Mouse (Mus musculus) neural tube, embryonic 12.5 days (tissue): ENCODE measurements around the gene Tmem230. TPM values are rescaled to one million over a fixed set of nuclear protein-coding genes. Genes with fewer than 3 reads are reported as not detected.
"Not testable (repeated sequence)": the region's sequence is repeated elsewhere in the genome, so short reads cannot be mapped to it uniquely, and the experiment has no call there.

Experiments
- ATAC-seq: fragments of 200-750 bp; cut with Nextera tagmentation; 2 replicates; pipeline ENCODE4 v1.8.0; 2017; ENCODE audit warnings: low read depth, mild to moderate bottlenecking, moderate TSS enrichment, moderate library complexity; ENCODE audit not compliant: low FRiP score
- H3K27ac ChIP-seq: fragments of 300-500 bp; sonication (generic); 2 replicates; pipeline ENCODE4 v1.5.1; 2016
- H3K27me3 ChIP-seq: fragments of 300-500 bp; sonication (generic); replicated peaks from 2 replicates; pipeline ENCODE4 v1.6.1; 2016; ENCODE audit warnings: mild to moderate bottlenecking
- H3K36me3 ChIP-seq: fragments of 300-500 bp; sonication (generic); 2 replicates; pipeline ENCODE4 v1.6.1; 2016; ENCODE audit warnings: mild to moderate bottlenecking
- H3K4me1 ChIP-seq: fragments of 300-500 bp; sonication (generic); 2 replicates; pipeline ENCODE4 v1.6.1; 2016
- H3K4me2 ChIP-seq: fragments of 300-500 bp; sonication (generic); replicated peaks from 2 replicates; pipeline ENCODE4 v1.6.1; 2016; ENCODE audit warnings: mild to moderate bottlenecking
- H3K4me3 ChIP-seq: fragments of 300-500 bp; sonication (generic); 2 replicates; pipeline ENCODE4 v1.5.1; 2016
- H3K9ac ChIP-seq: fragments of 300-500 bp; sonication (generic); 2 replicates; pipeline ENCODE4 v1.6.1; 2016; ENCODE audit warnings: mild to moderate bottlenecking
- H3K9me3 ChIP-seq: fragments of 300-500 bp; sonication (generic); 2 replicates; pipeline ENCODE4 v1.6.1; 2016; ENCODE audit warnings: mild to moderate bottlenecking
- WGBS: fragments of 180-500 bp; shearing (Covaris S2); methylation state at CpG from one replicate; pipeline ENCODE4 v1.1.7; 2016; 5-methylcytosine and 5-hydroxymethylcytosine counted together
- polyA plus RNA-seq: library from polyadenylated mRNA; unstranded; fragments of >200 nt; fragmentation: Nextera tagmentation; extraction: Ambion mirVana; gene quantifications from 2 replicates; pipeline ENCODE4 v1.2.1, GENCODE M21; 2016

Gene Tmem230
- 54.3 and 59.6 TPM in 2 replicates for polyA plus RNA-seq

- H3K4me1 ChIP-seq = peaks cover 23% of the 10 kb centered on the region
- peaks cover 19% of the 10 kb centered on the region for H3K36me3 ChIP-seq
Observed at GRCm38 (mm10) chr2:132247539-132248313, at the start of gene Tmem230. Gene Tmem230 (minus strand): TSS chr2:132247807.

DNA sequence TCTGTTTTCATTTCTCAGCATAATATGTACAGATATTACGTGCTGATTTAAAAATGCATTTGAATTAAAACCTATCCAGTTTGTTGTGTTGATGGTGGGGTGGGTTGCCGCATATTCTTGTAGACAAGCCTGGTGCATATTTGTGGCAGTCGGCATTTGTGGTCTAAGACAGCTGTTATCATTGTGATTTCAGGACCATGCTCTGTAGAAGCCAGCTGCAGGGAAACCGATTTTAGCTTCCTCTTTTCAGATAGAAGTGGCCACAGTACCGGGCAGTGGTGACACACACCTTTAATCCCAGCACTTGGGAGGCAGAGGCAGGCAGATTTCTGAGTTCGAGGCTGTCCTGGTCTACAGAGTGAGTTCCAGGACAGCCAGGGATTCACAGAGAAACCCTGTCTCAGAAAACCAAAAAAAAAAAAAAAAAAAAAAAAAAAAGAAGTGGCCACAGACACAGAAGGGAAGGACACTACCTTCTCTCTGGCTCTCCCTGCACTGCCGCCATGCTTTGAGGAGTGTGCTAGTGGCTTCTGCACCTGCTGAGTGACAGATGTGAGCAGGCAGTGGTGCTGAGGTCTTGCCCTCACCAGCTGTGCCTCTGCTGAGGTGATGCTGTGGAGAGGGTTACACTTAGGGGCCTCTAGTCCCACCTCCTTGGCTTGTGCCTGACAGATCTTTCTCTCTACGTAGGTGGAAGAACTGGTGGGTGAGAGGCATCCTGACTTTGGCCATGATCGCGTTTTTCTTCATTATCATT, 46.3 kb upstream of the Tmem230 start:
- Histone ChIP-seq H3K9ac (no peak overlapping the region), H3K36me3 (peaks cover 42% of the 10 kb centered on the region), H3K27me3 (no peaks in the 10 kb centered on the region), H3K27ac (no peak overlapping the region), H3K4me1 (peaks cover 17% of the 10 kb centered on the region), H3K4me3 (no peak overlapping the region), H3K9me3 (no peaks in the 10 kb centered on the region), H3K4me2 (no peak overlapping the region)
- ATAC-seq = no peak
- WGBS = 91% methylated on average over 10 of the region's 10 CpGs

More at GRCm38 (mm10) chr2:132247539-132248313, at the start of gene Tmem230:
- Histone ChIP-seq H3K9ac (peak within 1 kb of the TSS; percentile 72), H3K4me3 (peak within 1 kb of the TSS; percentile 53), H3K9me3 (no peaks in the 10 kb centered on the region), H3K27me3 (no peaks in the 10 kb centered on the region), H3K4me2 (peak within 1 kb of the TSS; percentile 74), H3K27ac (no peak within 1 kb of the TSS)
- WGBS = 5% methylated on average over 50 of the region's 50 CpGs
- peak; percentile 93 for ATAC-seq

- peaks cover 26% of the 10 kb centered on the region for H3K36me3 ChIP-seq
- no peaks in the 10 kb centered on the region for H3K9me3 ChIP-seq
- 34% methylated on average over 4 of the region's 4 CpGs for WGBS
- peaks cover 17% of the 10 kb centered on the region for H3K4me1 ChIP-seq
- peak; percentile 36; the same call in 1 of the 2 replicates for ATAC-seq
- no peak overlapping the region for H3K9ac ChIP-seq
- no peak overlapping the region for H3K4me2 ChIP-seq
- H3K27me3 ChIP-seq = no peaks in the 10 kb centered on the region
- H3K4me3 ChIP-seq = no peak overlapping the region
- H3K27ac ChIP-seq = no peak overlapping the region
Observed at GRCm38 (mm10) chr2:132292083-132292482, 44.5 kb upstream of the Tmem230 start.

- H3K27ac ChIP-seq = no peak overlapping the region
- H3K27me3 ChIP-seq = no peaks in the 10 kb centered on the region
- no peak overlapping the region for H3K4me2 ChIP-seq
- no peak overlapping the region for H3K9ac ChIP-seq
- H3K36me3 ChIP-seq = peaks cover 26% of the 10 kb centered on the region
- no peak overlapping the region for H3K4me3 ChIP-seq
- ATAC-seq = no peak
- peaks cover 17% of the 10 kb centered on the region for H3K4me1 ChIP-seq
- no peaks in the 10 kb centered on the region for H3K9me3 ChIP-seq
- 72% methylated on average over 3 of the region's 3 CpGs for WGBS
Observed at GRCm38 (mm10) chr2:132291265-132291664, 43.7 kb upstream of the Tmem230 start.

GRCm38 (mm10) chr2:132290808-132291207, 43.2 kb upstream of the Tmem230 start:
- peaks cover 23% of the 10 kb centered on the region for H3K36me3 ChIP-seq
- 79% methylated on average over 6 of the region's 6 CpGs for WGBS
- H3K9me3 ChIP-seq = no peaks in the 10 kb centered on the region
- H3K4me1 ChIP-seq = peaks cover 17% of the 10 kb centered on the region
- no peaks in the 10 kb centered on the region for H3K27me3 ChIP-seq
- H3K27ac ChIP-seq = no peak overlapping the region
- no peak overlapping the region for H3K4me2 ChIP-seq
- no peak overlapping the region for H3K4me3 ChIP-seq
- ATAC-seq = no peak
- no peak overlapping the region for H3K9ac ChIP-seq

DNA sequence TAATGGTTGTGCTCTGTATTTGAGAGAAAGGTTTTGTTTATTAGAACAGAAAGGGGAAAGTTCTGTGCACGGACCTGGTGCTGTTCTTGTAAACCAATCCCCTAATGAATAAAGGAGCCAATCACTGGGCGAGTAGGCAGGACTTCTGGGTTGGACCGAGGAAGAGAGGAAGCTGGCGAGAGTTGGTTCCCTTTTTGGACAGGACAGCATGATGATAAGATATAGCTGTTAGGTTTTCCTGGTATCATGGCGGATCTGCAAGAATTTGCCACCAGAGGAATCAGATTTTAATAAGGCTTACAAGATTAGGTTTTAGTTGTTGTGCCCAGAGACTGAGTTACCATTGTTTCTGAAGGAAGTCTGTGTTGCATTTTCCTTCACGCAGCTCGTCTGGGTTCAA, 41.6 kb upstream of the Tmem230 start:
- not testable (repeated sequence) for H3K27ac ChIP-seq, ATAC-seq, H3K27me3 ChIP-seq, H3K9ac ChIP-seq, H3K4me2 ChIP-seq, H3K9me3 ChIP-seq, H3K4me3 ChIP-seq
- Histone ChIP-seq H3K36me3 (peaks cover 11% of the 10 kb centered on the region), H3K4me1 (peaks cover 17% of the 10 kb centered on the region)
- 85% methylated on average over 5 of the region's 7 CpGs for WGBS

DNA sequence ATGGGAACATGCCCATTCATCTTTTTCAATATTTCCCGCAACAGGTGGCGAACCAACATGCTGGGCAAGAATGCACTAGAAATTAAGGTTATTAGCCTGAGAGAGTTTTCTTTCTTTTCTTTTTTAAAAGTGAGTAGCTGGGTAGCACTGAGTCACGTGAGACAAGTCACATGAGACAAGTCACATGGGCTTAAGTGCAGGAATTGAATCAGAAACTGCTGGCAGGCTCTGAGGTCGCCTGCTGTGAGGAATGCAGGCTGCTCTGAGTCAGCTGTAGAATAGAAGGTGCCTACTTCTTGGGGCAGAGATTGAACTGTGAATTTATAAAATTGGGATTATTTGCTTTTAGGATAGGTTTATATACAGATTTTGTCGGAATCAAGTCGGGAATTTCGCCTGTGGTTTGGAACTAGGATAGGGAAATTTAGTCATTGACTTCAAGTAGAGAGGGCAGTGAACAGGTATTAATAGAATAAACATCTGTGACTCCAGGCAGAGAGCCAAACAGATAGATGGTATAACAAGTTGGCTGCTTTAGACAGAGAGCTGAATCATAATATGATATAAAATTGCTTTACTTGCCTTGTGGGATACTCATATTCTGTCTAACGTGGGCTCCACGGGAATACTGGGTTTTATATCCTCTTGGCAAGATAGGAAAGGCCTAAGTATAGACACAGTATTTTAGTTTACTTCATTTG, 38.9 kb upstream of the Tmem230 start:
- H3K4me1 ChIP-seq = peaks cover 33% of the 10 kb centered on the region
- H3K27me3 ChIP-seq = no peaks in the 10 kb centered on the region
- no peak overlapping the region for H3K4me3 ChIP-seq
- no peaks in the 10 kb centered on the region for H3K9me3 ChIP-seq
- H3K4me2 ChIP-seq = no peak overlapping the region
- H3K36me3 ChIP-seq = peaks cover 3% of the 10 kb centered on the region; the same call in 1 of the 2 replicates
- no peak overlapping the region for H3K9ac ChIP-seq
- no peak for ATAC-seq
- 91% methylated on average over 9 of the region's 9 CpGs for WGBS
- no peak overlapping the region for H3K27ac ChIP-seq

GRCm38 (mm10) chr2:132285722-132286121, 38.1 kb upstream of the Tmem230 start:
- 94% methylated on average over 5 of the region's 5 CpGs for WGBS
- not testable (repeated sequence) for ATAC-seq, H3K9ac ChIP-seq, H3K27ac ChIP-seq, H3K36me3 ChIP-seq, H3K4me3 ChIP-seq, H3K4me2 ChIP-seq, H3K9me3 ChIP-seq, H3K27me3 ChIP-seq
- peaks cover 28% of the 10 kb centered on the region for H3K4me1 ChIP-seq

DNA sequence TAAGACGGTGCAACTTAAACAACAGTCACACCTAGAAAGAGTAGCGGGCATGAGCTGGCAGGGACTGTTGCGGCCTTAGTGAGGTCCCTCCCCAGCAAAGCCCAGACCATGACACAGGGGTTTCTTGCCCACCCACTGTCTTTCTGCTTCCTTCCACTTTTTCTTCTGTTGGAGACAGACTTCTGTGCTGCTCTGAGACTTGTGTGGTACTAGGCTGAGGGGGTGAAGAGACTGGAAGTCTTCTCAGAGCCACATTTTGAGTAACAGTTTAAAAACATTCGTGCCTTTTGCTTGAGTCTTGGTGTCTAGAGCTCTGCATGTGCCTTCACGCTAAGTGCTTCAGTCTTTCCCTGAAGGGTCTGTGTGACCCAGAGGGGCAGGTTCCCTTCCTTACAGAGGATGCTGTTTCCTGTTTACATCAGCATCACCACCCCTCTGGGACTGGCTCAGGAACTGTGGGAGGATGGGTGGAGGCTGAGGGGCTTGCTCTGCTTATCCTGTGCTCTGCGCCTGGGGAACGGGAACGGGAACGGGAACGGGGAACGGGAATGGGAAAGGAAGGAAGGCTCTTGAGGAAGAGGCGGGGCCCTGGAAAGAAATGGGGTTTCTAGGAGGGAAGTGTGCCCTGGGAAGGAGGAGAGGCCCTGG, 37.0 kb upstream of the Tmem230 start:
- Histone ChIP-seq H3K4me1 (peaks cover 28% of the 10 kb centered on the region), H3K27ac (no peak overlapping the region), H3K36me3 (peaks cover 6% of the 10 kb centered on the region; the same call in 1 of the 2 replicates), H3K9me3 (no peaks in the 10 kb centered on the region), H3K27me3 (no peaks in the 10 kb centered on the region), H3K4me2 (no peak overlapping the region), H3K4me3 (no peak overlapping the region), H3K9ac (no peak overlapping the region)
- WGBS = 85% methylated on average over 12 of the region's 12 CpGs
- no peak for ATAC-seq

- H3K27me3 ChIP-seq = no peaks in the 10 kb centered on the region
- 67% methylated on average over 15 of the region's 15 CpGs for WGBS
- H3K4me3 ChIP-seq = no peak overlapping the region
- H3K4me1 ChIP-seq = peaks cover 31% of the 10 kb centered on the region
- peak; percentile 48; the same call in 1 of the 2 replicates for ATAC-seq
- no peaks in the 10 kb centered on the region for H3K9me3 ChIP-seq
- no peak overlapping the region for H3K9ac ChIP-seq
- H3K4me2 ChIP-seq = no peak overlapping the region
- peaks cover 6% of the 10 kb centered on the region; the same call in 1 of the 2 replicates for H3K36me3 ChIP-seq
- no peak overlapping the region for H3K27ac ChIP-seq
Observed at GRCm38 (mm10) chr2:132283236-132284070, 35.8 kb upstream of the Tmem230 start.
